Mouse (Mus musculus) heart, embryonic 15.5 days (tissue): ENCODE measurements around the gene Dlgap4. TPM values are rescaled to one million over a fixed set of nuclear protein-coding genes. Genes with fewer than 3 reads are reported as not detected.

Experiments used
- ATAC-seq: fragments of 200-750 bp; cut with Nextera tagmentation; replicated peaks from 2 replicates; pipeline ENCODE4 v1.8.0; 2017; ENCODE audit warnings: low read depth, moderate TSS enrichment; ENCODE audit not compliant: insufficient number of reproducible peaks, insufficient read depth, low FRiP score
- H3K27ac ChIP-seq: fragments of 300-500 bp; sonication (generic); 2 replicates; pipeline ENCODE4 v1.5.1; 2015; ENCODE audit warnings: mild to moderate bottlenecking, inconsistent platforms
- H3K27me3 ChIP-seq: fragments of 300-500 bp; sonication (generic); 2 replicates; pipeline ENCODE4 v1.6.1; 2015; ENCODE audit warnings: inconsistent platforms
- H3K36me3 ChIP-seq: fragments of 300-500 bp; sonication (generic); 2 replicates; pipeline ENCODE4 v1.6.1; 2015; ENCODE audit warnings: mild to moderate bottlenecking, inconsistent platforms
- H3K4me1 ChIP-seq: fragments of 300-500 bp; sonication (generic); replicated peaks from 2 replicates; pipeline ENCODE4 v1.6.1; 2015; ENCODE audit warnings: inconsistent platforms
- H3K4me2 ChIP-seq: fragments of 300-500 bp; sonication (generic); 2 replicates; pipeline ENCODE4 v1.6.1; 2015; ENCODE audit warnings: inconsistent platforms, mild to moderate bottlenecking, moderate library complexity
- H3K4me3 ChIP-seq: fragments of 300-500 bp; sonication (generic); 2 replicates; pipeline ENCODE4 v1.5.1; 2015; ENCODE audit warnings: mild to moderate bottlenecking, inconsistent platforms
- H3K9ac ChIP-seq: fragments of 300-500 bp; sonication (generic); 2 replicates; pipeline ENCODE4 v1.6.1; 2015; ENCODE audit warnings: mild to moderate bottlenecking, inconsistent platforms
- H3K9me3 ChIP-seq: fragments of 300-500 bp; sonication (generic); replicated peaks from 2 replicates; pipeline ENCODE4 v1.6.1; 2016; ENCODE audit warnings: inconsistent platforms
- WGBS: fragments of 180-500 bp; shearing (Covaris S2); methylation state at CpG from one replicate; pipeline ENCODE4 v1.1.7; 2015; ENCODE audit warnings: mixed read lengths; 5-methylcytosine and 5-hydroxymethylcytosine counted together
- polyA plus RNA-seq: library from polyadenylated mRNA; unstranded; fragments of >200 nt; fragmentation: Nextera tagmentation; extraction: Ambion mirVana; gene quantifications from 2 replicates; pipeline ENCODE4 v1.2.1, GENCODE M21; 2015

The Dlgap4 gene
- 45.4 and 52.2 TPM in 2 replicates for polyA plus RNA-seq

DNA sequence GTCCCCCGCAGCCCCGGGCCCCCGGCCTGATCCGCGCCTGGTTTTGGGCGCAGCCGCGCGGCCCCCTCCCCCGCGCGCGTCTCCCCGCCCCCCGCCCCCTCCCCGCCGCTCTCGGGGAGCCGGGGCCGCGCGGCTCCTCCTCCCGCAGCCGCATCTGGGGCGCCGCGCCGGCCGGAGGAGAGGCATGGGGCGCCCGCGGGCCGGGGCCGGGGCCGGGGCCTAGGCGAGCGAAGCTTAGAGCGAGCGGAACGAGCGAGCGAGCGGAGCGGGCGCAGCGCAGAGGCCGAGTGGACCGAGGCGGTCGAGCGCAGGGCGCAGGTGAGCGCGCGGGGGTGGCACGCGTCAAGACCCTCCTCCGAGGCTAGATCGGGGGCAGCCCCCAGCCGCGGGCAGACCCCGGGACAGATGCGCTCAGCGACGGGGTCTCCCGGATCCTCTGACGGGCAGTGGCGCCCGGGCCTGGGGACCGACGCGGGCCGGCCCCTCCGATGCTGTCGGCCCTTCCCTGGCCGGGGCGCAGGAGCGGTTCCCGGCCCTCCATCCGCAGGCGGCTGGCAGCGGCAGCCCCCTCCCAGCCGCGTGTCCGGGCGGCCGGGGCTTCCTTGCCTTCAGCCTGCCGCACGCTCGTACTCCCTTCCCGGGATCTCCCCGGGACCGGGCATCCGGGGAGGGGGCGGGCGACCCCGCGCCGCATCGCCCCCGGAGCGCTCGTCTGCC is at the start of gene Dlgap4:
Gene Dlgap4 (plus strand): TSS at position 165 of the 717 bp plus-strand sequence.
- Histone ChIP-seq H3K4me1 (peaks cover 21% of the 10 kb centered on the region), H3K9ac (peak within 1 kb of the TSS; percentile 55), H3K4me2 (peak within 1 kb of the TSS; percentile 99), H3K9me3 (no peaks in the 10 kb centered on the region), H3K36me3 (no peaks in the 10 kb centered on the region), H3K4me3 (peak within 1 kb of the TSS; percentile 71), H3K27me3 (peaks cover 97% of the 10 kb centered on the region), H3K27ac (no peak within 1 kb of the TSS)
- peak; percentile 62 for ATAC-seq
- WGBS = under 1% methylated on average over 79 of the region's 103 CpGs

DNA sequence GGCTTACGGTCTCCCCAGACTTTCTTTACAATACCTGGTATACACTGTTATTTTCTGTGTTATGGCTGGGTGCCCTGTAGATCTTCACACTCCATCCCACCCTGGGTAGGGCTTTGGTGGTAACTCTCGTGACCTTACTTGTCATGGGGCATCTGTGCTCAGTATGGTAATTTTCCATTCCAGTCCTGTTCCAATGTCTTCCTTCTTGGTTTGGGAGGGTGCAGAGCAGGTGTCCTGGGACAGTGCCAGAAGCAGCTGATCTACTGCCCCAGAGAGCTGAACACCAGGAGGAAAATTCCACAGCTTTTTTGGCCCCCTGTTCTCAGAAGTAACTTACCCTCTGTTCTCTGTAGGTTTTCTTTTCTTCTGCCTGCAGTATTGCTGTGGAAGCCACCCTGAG is 47.0 kb upstream of the Dlgap4 start:
- no peak for ATAC-seq
- WGBS = 87% methylated on average over 2 of the region's 2 CpGs
- H3K4me2 ChIP-seq = no peak overlapping the region
- no peak overlapping the region for H3K9ac ChIP-seq
- no peak overlapping the region for H3K4me3 ChIP-seq
- no peaks in the 10 kb centered on the region for H3K4me1 ChIP-seq
- H3K9me3 ChIP-seq = no peaks in the 10 kb centered on the region
- H3K36me3 ChIP-seq = peaks cover 23% of the 10 kb centered on the region
- no peak overlapping the region for H3K27ac ChIP-seq
- no peaks in the 10 kb centered on the region for H3K27me3 ChIP-seq

DNA sequence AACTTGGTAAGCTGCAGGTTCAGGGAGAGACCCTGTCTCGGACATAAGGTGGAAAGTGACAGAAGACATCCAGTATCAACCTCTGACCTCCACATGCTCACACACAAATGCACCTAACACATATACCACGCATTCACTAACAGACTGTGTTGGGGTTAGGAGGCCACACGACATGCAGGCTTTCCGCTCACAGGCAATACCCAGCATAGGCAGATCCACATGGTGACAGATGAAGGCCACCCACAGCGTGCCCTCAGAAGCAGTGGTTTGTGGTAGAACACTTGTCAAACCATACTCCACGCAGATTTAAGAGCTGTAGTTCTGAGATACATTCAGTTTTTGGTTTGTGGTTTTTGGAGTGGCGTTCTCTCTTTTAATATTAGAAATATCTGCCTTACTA is 44.9 kb upstream of the Dlgap4 start:
- Histone ChIP-seq H3K4me1 (no peaks in the 10 kb centered on the region), H3K9ac (no peak overlapping the region), H3K27ac (no peak overlapping the region), H3K4me2 (no peak overlapping the region), H3K27me3 (no peaks in the 10 kb centered on the region), H3K36me3 (peaks cover 23% of the 10 kb centered on the region), H3K4me3 (no peak overlapping the region), H3K9me3 (no peaks in the 10 kb centered on the region)
- WGBS = 92% methylated on average over 7 of the region's 7 CpGs
- ATAC-seq = no peak

DNA sequence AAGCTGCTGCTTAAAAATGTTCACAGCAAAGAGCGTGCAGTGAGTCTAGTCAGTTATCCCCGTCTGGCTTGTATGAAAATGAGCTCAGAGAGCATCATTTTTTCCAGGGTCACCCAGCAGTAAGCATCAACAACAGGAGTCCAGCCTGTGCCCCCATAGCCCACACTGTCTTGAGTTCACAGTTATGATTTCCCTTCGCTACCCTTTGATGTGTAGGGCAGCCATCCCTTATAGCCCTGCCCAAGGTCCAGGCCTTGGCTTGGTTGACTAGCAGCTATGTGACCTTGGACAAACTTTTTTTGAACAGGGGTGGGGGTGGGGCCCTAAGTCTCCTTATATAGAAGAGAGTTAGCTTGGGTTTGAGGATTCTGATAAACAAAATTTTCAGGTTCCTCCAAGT is 44.2 kb upstream of the Dlgap4 start:
- no peak overlapping the region for H3K9ac ChIP-seq
- no peaks in the 10 kb centered on the region for H3K27me3 ChIP-seq
- no peak for ATAC-seq
- H3K4me2 ChIP-seq = no peak overlapping the region
- H3K36me3 ChIP-seq = peaks cover 23% of the 10 kb centered on the region
- H3K4me1 ChIP-seq = no peaks in the 10 kb centered on the region
- no peak overlapping the region for H3K27ac ChIP-seq
- H3K9me3 ChIP-seq = no peaks in the 10 kb centered on the region
- WGBS = 87% methylated on average over 3 of the region's 3 CpGs
- no peak overlapping the region for H3K4me3 ChIP-seq

DNA sequence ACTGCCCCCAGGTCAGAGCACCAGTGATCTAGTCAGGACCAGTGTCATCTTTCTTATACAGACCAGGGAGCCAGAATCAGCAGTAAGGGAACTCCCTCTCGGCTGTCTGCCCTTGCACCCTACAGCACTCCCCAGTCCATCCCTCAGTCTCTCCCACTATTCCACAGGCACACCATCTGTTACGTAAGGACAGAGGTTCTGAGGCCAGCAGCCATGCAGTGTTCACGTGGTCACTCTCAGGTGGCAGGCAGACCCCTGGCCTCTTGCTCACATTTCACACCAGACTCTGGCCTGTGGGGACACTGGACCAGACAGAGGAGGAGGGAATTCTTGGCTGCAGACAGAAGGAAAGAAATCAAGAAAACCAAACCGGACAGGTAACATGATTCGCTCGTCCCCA is 42.0 kb upstream of the Dlgap4 start:
- Histone ChIP-seq H3K36me3 (peaks cover 23% of the 10 kb centered on the region), H3K9ac (no peak overlapping the region), H3K27ac (no peak overlapping the region), H3K4me2 (no peak overlapping the region), H3K27me3 (no peaks in the 10 kb centered on the region), H3K4me3 (no peak overlapping the region), H3K4me1 (no peaks in the 10 kb centered on the region), H3K9me3 (no peaks in the 10 kb centered on the region)
- no peak for ATAC-seq
- 69% methylated on average over 6 of the region's 6 CpGs for WGBS

DNA sequence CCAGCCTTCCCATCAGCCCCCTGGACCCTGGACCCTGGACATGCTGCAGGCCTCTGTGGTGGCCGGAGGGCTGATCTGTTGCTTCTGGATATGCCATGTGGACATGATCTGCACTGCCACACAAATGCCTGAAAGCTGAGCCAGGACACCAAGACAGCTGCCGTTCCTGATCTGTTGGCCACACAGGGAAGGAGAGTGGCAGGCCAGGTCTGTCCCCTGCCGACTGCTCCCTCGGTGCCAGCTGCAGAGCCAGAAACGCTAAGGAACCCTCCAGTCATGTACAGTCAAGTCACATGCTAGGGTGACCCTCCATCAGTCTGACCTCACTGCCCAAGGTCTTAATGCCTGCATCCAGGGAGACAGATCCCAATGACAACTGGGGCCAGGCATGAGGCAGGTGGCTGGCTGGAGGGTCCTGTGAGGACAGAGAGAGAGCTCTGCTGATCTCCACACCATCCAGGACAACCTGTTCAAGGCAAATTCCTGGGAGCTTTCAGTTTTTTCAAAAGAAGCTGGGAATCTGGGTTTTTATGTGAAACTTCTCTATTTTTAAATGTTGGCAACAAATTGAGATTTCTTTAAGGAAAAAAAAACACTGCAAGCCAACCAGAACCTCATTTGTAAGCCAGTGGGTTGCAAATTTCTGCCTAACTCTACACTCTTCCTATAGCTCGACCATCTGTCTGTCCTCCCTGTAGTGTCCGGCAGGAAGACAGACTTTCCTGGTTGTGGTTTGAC is 36.5 kb upstream of the Dlgap4 start:
- Histone ChIP-seq H3K4me1 (no peaks in the 10 kb centered on the region), H3K27ac (no peak overlapping the region), H3K9me3 (no peaks in the 10 kb centered on the region), H3K27me3 (no peaks in the 10 kb centered on the region), H3K4me2 (no peak overlapping the region), H3K4me3 (no peak overlapping the region), H3K9ac (no peak overlapping the region), H3K36me3 (no peaks in the 10 kb centered on the region)
- WGBS = 69% methylated on average over 7 of the region's 7 CpGs
- ATAC-seq = no peak

DNA sequence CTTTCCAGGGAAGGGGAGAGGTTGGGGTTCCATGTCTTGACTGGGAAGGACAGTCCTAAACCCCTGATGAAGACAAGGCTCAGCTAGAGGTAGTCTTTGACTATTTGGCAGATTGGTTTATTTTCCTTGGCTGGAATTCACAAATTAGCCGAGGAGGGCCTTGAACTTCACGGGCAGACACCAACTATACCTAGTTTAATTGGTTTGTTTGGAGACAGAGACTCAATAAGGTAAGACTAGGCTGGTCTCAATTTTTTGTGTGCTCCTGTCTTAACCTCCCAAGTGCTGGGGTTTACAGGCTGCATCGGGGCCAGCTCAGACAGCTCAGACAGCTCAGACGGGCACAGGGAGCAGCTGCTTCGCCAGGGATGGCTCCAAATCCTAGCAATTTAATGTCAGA is 33.0 kb upstream of the Dlgap4 start:
- no peaks in the 10 kb centered on the region for H3K36me3 ChIP-seq
- no peak overlapping the region for H3K4me2 ChIP-seq
- no peak for ATAC-seq
- H3K4me3 ChIP-seq = no peak overlapping the region
- H3K27ac ChIP-seq = no peak overlapping the region
- no peak overlapping the region for H3K9ac ChIP-seq
- H3K9me3 ChIP-seq = no peaks in the 10 kb centered on the region
- 0 out of 2 replicates have a peak, but pooled peaks cover 3% of the 10 kb centered on the region for H3K27me3 ChIP-seq
- H3K4me1 ChIP-seq = peaks cover 25% of the 10 kb centered on the region
- 66% methylated on average over 5 of the region's 5 CpGs for WGBS

DNA sequence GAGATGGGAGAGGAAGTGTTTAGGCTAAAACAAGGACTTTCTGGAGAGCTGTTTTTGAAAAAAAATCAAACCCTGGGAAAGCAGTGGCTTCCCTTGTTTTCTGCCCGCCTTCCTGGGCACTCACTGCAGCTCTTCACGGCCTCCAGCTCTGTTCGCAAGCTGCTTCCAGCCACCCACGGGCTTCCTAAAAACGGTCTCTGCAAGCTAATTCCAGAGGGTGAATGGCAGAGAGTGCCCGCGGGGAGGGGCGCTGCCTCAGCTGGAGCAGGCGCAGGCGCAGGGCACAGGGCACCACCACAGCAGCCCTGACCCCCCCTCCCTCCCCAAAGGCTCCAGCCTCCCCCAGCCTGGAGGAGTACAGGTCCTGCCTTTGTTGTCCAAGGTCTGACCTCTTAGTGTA is 32.3 kb upstream of the Dlgap4 start:
- Histone ChIP-seq H3K4me1 (peaks cover 29% of the 10 kb centered on the region), H3K36me3 (no peaks in the 10 kb centered on the region), H3K4me3 (no peak overlapping the region), H3K27me3 (0 out of 2 replicates have a peak, but pooled peaks cover 3% of the 10 kb centered on the region), H3K9ac (no peak overlapping the region), H3K4me2 (no peak overlapping the region), H3K27ac (no peak overlapping the region), H3K9me3 (no peaks in the 10 kb centered on the region)
- ATAC-seq = no peak
- WGBS = 60% methylated on average over 10 of the region's 10 CpGs

DNA sequence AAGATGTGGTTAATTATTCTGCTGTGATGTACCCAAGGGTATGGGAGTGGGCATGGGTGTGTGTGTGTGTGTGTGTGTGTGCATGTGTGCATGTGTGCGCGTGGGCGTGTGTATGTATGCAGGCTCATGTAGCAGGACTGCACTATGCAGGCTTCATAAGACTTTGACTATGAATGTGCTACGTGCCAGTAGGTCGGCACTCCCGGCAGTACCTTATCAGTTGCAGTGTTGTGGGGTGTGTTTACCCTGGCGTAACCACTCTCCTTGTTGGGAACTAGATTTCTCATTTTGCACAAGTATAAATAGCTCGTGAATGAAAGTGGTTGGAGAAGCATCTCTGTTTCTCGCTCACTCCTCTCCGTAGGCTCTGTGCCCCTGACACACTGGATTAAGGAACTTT is 30.6 kb upstream of the Dlgap4 start:
- Histone ChIP-seq H3K9me3 (no peaks in the 10 kb centered on the region), H3K4me3 (no peak overlapping the region; the same call in 1 of the 2 replicates), H3K27ac (peak overlapping the region; percentile 71), H3K4me2 (peak overlapping the region; percentile 22; the same call in 1 of the 2 replicates), H3K9ac (no peak overlapping the region; the same call in 1 of the 2 replicates), H3K36me3 (no peaks in the 10 kb centered on the region), H3K4me1 (peaks cover 29% of the 10 kb centered on the region), H3K27me3 (0 out of 2 replicates have a peak, but pooled peaks cover 3% of the 10 kb centered on the region)
- WGBS = 45% methylated on average over 10 of the region's 10 CpGs
- ATAC-seq = no peak; the same call in 1 of the 2 replicates

DNA sequence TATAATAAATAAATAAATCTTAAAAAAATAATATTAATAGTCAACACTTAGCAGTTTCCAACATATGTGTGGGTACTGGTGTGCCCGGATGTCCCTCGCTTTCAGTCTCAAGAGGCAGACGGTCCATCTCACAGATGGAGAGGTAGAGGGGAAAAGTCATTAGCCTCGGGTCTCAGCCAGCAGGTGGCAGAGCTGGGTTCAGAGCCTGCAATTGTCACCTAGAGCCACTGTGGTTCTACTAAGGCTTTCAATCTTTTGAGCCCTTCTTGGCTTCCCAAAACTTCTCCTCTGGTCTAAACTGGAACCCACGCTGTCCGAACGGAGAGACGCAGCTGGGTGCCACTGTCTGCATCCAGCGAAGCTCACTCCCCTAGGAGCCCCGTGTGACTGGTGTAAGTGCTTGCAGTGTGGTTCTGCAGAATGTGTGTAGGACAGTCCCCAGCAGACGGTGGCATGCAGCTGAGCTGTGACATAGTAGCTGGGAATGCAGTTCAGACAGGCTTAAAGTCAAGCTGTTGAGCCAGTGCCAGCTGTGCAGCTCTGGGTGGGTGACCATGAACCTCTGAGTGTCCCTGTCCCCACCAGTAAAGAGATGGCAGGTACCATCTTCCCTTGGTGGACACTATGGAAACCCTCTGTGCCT is 29.2 kb upstream of the Dlgap4 start:
- H3K4me2 ChIP-seq = peak overlapping the region; percentile 32
- no peak overlapping the region for H3K4me3 ChIP-seq
- peaks cover 29% of the 10 kb centered on the region for H3K4me1 ChIP-seq
- 47% methylated on average over 11 of the region's 11 CpGs for whole genome bisulfite sequencing
- H3K9ac ChIP-seq = no peak overlapping the region
- H3K27me3 ChIP-seq = 0 out of 2 replicates have a peak, but pooled peaks cover 3% of the 10 kb centered on the region
- H3K36me3 ChIP-seq = no peaks in the 10 kb centered on the region
- H3K27ac ChIP-seq = peak overlapping the region; percentile 38
- H3K9me3 ChIP-seq = no peaks in the 10 kb centered on the region
- peak; percentile 11; the same call in 1 of the 2 replicates for ATAC-seq

DNA sequence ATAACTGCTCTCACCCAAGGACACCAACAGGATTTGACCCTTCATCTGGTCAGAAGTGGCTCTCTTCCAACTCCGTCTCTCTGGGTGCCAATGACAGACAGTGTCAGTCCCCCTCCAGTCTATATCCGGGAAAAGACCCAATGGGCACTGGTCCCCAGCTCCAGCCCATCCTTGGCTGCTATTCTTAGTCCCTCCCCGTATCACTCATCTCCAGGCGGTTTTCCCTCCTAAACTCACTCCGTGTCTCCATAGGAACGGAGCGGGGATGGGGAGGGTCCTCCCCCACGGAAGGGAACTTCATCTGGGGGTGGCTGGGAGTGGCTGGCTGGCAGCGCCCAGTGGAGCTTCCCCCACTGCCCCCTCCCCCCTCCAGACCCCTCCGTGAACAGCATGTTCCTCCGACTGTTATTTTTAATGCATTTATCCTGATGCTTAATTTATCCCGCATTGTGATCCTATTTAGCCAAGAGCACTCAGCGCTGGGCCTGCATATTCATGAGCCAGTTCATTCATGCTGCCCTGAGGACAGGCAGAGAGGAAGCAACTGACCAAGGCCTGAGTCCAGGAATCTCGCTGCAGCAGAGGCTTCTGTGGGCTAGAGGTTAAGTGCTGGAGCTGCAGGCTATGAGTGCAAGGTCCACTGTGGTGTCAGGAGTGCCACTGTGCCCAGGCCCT is 28.6 kb upstream of the Dlgap4 start:
- Histone ChIP-seq H3K4me3 (no peak overlapping the region), H3K4me1 (peaks cover 29% of the 10 kb centered on the region), H3K9ac (no peak overlapping the region), H3K4me2 (peak overlapping the region; percentile 32), H3K27me3 (0 out of 2 replicates have a peak, but pooled peaks cover 3% of the 10 kb centered on the region), H3K9me3 (no peaks in the 10 kb centered on the region), H3K27ac (peak overlapping the region; percentile 69), H3K36me3 (no peaks in the 10 kb centered on the region)
- peak; percentile 53 for ATAC-seq
- WGBS = 37% methylated on average over 14 of the region's 14 CpGs
